Mouse (Mus musculus) neutrophil, adult 5-6 weeks (primary cell): ENCODE data around the gene Supt6. TPM values are rescaled to one million over a fixed set of nuclear protein-coding genes. Genes with fewer than 3 reads are reported as not detected.
A peak's percentile ranks its signal among the peaks of the same experiment; 100 is the strongest.

ENCODE experiments used
- ATAC-seq: fragments of 151-379, 151-347 bp; 2 replicates; pipeline ENCODE4 v1.8.0; 2017; ENCODE audit warnings: mild to moderate bottlenecking, moderate TSS enrichment; ENCODE audit not compliant: insufficient number of reproducible peaks, poor library complexity, low FRiP score, severe bottlenecking; ENCODE audit errors: extremely low read depth
- total RNA-seq: library from RNA; stranded (forward); fragments of 200-1000 nt; gene quantifications from 2 replicates; pipeline ENCODE4 v1.2.3, GENCODE M21; 2017

Supt6 gene
- total RNA-seq, 1 experiment from 2014 or later = 61.2 TPM

DNA sequence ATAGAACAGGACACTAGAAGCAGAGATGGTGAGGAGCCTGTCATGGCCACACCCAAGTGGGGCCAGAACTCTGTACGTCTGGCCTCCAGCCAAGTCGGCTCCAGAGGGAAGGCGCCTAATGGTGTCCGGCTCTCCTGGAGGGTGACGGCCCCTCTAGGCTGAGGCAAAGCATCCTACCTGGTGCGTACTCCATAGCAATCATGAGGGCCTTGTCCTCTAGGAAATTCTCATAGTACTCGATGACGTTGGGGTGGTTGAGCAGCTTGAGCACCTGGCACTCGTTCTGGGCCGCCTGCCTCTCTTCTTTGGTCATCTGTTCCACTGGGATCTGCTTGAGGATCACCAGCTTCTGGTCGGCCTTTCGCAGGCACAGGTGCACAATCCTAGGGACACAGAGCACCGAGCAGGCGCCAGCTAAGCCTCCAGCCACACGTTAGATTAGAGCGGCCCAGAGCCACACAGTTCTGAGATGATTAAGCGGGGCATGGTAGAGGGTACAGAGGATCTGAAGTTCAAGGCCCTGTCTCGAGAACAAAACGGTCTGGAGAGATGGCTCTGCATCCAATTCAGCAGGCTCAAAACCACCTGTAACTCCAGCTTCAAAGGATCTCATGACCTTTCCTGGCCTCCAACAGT is 72.9 kb downstream of the Supt6 start:
- no peak for ATAC-seq

- no peak for ATAC-seq
Measured at GRCm38 (mm10) chr11:78172034-78172747, 73.6 kb downstream of the Supt6 start.

DNA sequence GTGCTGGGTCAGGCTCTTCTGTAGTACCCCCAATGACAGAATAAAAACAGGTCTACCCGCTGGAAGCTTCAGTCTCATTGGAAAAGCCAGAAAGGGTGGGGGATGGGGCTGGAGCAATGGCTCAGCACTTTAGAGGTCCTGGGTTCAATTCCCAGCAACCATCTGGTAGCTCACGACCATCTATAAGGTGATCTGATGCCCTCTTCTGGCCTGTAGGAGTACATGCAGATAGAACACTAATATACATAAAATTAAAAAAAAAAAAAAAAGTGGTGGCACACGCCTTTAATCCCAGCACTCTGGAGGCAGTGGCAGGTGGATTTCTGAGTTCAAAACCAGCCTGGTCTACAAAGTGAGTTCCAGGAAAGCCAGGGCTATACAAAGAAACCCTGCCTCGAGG is 74.5 kb downstream of the Supt6 start:
- ATAC-seq = no peak

DNA sequence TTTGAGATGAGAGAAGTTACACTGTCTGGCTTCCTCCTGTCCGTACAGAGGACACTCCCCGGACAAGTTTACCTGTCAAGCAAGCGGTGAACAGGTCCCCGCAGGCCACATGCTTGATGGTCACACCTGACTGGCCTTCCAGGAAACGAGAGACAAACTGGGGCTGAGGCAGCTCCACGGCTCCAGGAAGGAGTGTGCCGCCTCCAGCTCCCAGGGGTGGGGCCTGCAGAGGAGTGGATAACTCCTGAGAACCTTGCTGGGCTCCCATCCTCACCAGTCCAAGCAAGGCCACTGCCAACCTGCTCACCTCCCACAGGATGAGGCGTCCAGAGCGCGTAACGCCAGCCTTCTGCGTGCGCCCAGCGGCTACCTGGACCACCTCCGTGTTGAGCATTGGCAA is 75.5 kb downstream of the Supt6 start:
- ATAC-seq = no peak

GRCm38 (mm10) chr11:78168541-78169468 is 77.0 kb downstream of the Supt6 start:
- ATAC-seq = peak; percentile 44

DNA sequence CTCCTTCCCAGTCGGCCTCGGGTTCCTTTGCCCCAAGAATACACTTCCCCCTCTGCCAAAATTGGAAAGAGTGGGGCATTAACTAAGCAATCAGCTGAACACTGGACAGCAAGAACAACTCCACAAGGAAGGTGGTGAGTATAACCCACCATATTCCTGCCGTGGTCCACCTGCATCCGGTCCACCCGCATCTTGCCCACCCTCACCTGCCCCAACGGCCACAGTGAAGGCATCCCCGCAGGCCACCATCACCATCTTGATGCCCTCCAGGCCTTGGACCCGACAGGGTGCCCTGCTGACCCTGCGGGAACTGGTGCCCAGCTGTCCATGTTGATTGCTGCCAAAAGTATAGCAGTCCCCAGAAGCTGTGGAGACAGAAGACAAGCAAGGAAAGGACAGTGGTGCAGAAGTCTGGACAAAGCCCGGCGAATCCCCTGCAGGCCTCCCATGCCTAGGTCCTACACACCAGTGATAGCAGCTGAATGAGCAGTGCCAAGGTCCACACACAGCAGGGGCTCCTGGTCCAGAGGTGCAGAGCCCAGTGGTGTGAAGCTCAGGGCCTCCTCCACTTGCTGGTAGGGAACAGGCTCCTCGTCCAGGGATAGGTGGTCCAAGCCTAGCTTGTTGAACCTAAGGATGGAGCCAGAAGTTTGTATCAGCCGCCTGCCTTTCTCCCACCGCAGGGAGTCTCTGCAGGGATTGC is 78.4 kb downstream of the Supt6 start:
- no peak for ATAC-seq

DNA sequence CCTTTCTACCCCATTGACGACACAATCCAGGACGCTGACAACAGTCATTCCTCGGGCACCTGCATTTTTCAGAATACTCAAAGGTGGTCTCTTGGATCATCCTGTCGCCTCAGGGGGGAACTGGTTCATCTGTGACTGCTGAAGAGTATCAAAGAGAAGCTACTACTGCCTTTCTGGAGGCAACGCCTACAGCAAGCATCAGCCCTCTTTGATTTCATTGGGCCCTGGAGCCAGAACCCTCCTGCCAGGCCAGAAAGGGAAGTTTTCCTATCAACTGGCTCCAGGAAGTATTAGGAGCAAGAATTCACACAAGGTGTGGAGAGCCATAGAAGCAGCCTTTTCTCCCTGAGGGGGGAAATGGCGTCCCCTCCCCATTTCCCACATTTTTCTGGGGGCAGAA is 79.1 kb downstream of the Supt6 start:
- ATAC-seq = no peak

DNA sequence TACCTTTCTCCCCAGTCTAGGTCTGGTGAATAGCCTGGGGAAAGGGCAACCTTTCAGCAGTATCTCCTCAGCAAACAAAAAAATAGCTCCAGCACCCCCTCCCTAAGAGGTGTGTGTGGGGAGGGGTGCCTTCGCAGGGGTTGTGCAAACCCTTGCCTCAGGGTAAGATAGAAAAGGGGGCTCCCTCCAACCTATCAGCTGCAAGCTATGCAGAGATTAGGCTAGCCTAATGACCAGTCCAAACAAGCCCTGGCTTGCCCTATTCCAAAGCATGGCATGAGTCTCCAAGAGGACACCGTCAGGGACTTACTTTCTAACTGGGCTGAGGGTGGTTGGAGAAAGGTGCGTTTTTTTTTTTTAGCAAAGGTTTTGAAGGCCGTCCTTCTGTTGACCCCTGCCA is 79.6 kb downstream of the Supt6 start:
- ATAC-seq = no peak

DNA sequence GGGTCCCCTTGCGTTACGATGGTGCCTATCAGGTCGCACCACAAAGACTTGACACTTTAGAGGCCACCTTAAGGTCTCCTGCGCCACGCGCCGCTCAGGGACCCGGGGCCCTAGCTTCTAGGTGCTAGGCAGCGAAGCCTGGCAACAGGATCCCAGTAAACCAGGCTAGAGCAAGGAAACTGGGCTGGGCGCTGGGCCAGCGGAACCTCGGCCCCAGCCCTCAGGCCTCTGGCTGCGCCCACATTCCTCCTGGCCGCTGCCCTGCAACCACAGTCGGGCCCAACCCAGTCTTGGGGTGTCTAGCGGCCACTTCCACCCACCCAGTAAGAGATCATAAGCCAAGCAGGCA is 80.1 kb downstream of the Supt6 start:
- ATAC-seq = no peak

- ATAC-seq = peak; percentile 45
Measured at GRCm38 (mm10) chr11:78164924-78165760, 80.6 kb downstream of the Supt6 start, which contains the start of gene Traf4. Gene Traf4 (minus strand): TSS chr11:78165589.

- no peak for ATAC-seq
Measured at GRCm38 (mm10) chr11:78164604-78164923, 81.2 kb downstream of the Supt6 start.

DNA sequence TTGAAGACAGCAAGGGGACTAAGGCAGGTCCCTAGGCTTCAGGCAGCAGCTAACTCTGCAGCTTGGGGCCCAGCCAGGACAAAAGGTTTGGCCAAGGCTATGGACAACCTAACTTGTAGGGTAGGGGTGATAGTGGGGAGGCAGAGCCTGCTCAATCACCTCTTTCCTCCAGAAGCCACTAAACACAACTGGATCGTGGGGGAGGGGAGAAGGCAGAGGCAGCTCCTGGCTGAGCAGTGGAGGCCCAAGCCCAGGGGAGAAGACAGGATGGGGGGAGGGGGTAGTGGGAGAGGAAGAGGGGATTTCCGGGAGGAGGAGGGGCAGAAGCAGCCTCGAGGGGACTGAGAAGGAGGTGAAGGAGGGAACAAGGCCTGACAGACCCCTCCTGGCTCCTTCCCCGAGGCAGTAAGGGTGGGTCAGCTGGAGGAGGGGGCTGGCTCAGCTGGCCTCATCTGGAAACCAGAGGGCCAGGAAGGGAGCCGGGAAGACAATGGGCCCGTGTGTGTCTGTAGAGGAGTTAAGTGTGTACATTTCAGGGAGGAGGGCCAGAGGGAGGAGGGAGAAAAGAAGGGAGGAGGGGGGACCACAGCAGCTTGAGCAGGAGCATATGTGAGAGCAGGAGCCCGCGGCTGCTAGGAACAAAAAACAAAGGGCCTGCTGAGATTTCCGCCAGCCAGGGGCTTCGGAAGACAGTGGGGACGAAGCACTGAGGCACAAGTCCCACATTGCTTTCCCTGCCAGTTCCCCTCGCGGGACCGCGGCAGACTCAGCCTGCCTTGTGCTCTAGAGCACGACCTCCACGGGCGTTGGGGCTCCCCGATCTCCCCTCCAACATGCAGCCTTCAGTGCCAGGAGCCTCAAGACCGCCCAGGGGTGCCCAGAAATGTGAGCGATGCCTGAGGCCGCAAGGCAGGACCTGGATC is 81.8 kb downstream of the Supt6 start:
- ATAC-seq = no peak

DNA sequence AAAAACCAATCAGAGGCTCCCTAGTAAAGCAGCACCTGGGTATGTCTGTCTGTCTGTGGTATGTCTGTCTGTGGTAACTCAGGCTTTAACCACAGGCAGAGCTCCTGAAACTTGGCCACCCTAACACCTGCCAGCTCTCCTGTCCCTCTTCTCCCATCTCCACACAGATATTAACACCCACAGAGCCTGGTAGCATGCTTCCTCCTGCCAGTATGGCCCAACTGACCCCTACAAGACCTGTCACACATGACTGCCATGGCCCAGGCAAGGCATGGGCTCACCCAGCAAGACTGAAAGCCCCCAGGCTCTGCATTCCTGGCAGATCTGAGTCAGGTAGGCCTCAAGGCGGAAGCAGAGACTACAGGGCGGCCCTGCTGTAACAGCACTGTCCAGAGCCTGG is 82.7 kb downstream of the Supt6 start:
- ATAC-seq = no peak

- ATAC-seq = no peak
Measured at GRCm38 (mm10) chr11:78162504-78162903, 83.3 kb downstream of the Supt6 start.

DNA sequence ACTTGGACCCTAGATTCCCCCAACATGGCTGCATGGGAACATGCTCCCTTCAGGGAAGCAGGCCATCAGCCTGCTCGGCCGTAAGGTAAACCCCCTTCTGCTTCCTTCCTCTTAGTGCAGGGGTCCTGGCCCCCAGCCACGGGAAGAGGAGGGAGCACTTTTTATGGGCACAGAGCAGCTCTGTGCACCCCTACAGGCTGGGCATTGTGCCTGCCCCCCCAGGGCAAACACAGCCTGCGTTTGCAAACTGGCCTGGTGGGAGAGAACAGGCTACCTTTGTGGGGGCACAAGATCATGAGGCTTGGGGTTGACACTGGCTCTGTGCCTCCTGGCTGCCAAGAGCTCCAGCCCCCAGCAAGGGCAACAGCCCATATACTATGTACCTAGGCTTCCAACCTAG is 83.8 kb downstream of the Supt6 start:
- no peak for ATAC-seq

- ATAC-seq = no peak
Measured at GRCm38 (mm10) chr11:78161169-78161568, 84.6 kb downstream of the Supt6 start.

DNA sequence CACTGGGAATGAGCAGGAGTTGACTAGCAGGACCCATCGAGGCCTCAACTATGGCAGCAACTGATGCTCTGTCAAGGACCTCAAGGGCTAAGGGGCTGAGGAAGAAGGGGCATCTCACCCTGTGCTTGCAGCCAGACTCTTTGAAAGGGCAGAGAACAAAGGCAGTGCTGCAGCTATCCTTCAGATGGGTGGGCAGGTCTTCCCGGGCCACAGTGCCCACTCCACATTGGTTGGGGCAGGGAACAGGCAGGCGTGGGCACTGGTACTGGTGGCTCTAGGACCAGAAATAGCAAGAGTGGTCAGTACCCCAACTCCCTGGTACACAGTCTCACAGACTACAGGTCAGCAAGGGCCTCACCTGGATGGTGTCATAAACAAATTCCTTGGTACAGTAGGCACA is 85.1 kb downstream of the Supt6 start:
- ATAC-seq = no peak

- no peak for ATAC-seq
Measured at GRCm38 (mm10) chr11:78160171-78160570, 85.6 kb downstream of the Supt6 start.
